Mouse (Mus musculus) activated CD4-positive, CD25-positive, alpha-beta regulatory T cell, adult 4 months (primary cell): ENCODE measurements around the gene 9930111J21Rik2. TPM values are rescaled to one million over a fixed set of nuclear protein-coding genes. Genes with fewer than 3 reads are reported as not detected.

Experiments
- ATAC-seq: one replicate; pipeline ENCODE4 v1.8.0; 2017
- polyA plus RNA-seq, 2 experiments: library from polyadenylated mRNA; unstranded; fragments of 100-300 nt; shearing (Covaris generic); gene quantifications; one replicate each; pipeline ENCODE4 v1.2.1; 2017

The 9930111J21Rik2 gene
- 100 to 1,000 TPM; 114 to 149 TPM for polyA plus RNA-seq

- ATAC-seq = peak; percentile 77
Measured at GRCm38 (mm10) chr11:49051093-49051891, at the start of gene 9930111J21Rik2. TSS of gene 9930111J21Rik2 (minus strand) at chr11:49051242.

- peak; percentile 65 for ATAC-seq
Measured at GRCm38 (mm10) chr11:49100409-49100808, 49.4 kb upstream of the 9930111J21Rik2 start.

- no peak for ATAC-seq
Measured at GRCm38 (mm10) chr11:49095367-49095766, 44.3 kb upstream of the 9930111J21Rik2 start.

DNA sequence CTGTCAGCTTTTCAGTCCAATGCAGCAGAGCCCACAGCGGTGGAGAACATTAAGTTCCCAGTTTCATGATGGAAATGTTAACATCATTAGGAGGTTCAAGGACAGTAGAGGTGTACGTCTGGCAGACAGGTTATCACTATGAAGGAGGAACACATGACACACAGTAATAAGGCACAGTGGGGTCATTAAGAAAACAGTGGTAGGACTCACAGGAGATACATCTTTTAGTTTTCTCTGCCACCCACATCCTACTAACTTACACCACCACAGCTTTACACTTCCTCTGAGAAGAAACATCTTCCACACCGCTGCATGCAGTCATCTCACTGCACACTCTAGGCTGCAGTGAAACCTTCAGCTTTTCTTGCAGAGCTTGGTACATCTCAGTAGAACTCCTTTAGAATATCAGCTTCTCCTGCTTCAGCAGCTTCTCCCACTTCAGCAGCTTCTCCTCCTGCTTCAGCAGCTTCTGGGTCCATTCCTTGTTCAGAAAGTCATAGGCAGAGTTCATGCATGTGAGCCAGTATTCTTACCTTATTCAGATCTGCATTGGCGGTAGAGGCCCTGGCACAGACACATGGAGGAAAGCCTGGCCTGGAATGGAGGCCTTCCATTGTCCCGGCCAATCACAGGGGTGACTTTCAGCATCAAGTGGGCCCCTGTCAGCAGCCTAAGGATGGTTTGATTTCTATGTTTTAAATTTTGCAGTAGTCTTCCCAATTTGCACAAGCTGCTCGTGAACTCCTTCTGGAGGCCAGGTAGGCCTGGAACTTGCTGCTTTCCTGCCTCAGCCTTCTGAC is 43.0 kb upstream of the 9930111J21Rik2 start:
- peak; percentile 73 for ATAC-seq

DNA sequence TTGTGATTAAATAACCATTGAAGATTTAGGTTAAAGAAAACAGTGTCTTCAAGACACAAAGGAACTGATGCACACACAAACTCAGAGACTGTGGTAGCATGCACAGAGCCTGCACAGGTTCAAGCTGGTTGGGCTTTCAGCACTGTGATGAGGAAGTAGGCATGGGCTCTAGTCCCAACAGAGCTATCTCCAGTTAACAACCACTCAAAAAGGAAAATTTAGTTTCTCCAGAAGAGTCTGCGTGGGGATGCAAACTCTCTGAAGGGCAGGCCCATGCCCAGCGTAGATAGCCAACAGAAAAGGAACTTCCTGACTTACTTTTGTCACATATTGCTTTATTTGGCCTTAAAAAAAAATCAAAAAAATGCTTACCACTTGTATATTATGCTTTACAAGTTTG is 41.7 kb upstream of the 9930111J21Rik2 start:
- ATAC-seq = no peak

GRCm38 (mm10) chr11:49092053-49092586 is 41.1 kb upstream of the 9930111J21Rik2 start:
- ATAC-seq = no peak

DNA sequence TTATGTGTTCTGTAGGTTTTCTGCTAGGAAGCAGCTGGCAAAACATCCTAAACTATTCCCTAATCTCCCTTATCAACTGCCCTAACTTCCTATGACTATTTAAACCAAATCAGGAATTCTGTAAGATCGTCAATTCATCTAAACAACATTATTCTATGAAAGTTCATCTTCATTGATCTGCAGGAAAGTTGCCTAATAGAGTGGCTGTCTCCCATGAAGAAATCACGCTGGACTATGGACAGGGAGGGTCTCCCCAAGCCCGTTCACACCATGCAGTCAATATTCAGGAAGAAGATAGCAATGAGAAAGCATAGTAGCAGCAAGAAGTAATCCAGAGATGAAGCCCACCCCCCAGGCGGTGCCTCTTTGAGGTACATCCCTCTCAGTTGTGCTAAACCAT is 40.1 kb upstream of the 9930111J21Rik2 start:
- no peak for ATAC-seq

DNA sequence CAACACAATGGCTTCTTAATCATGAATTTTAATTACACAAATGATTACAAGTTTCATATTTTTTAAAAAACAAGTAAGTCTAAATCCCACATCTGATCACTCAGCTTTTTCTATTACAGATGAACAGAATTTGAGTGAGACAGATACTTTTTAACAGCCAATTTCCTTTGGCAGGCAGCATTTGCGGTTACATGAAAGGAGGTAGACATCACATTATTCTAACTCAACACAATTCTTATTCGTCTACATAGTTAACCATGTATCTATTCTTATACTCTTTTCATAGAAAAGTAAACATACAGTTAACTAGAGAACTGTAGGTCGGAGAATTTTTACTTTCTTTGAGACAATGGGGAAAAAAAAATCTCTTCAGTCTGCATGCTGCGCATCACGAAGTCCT is 39.5 kb upstream of the 9930111J21Rik2 start:
- peak; percentile 13 for ATAC-seq

- ATAC-seq = no peak
Measured at GRCm38 (mm10) chr11:49089735-49090507, 38.9 kb upstream of the 9930111J21Rik2 start.

- ATAC-seq = no peak
Measured at GRCm38 (mm10) chr11:49088990-49089652, 38.1 kb upstream of the 9930111J21Rik2 start.

DNA sequence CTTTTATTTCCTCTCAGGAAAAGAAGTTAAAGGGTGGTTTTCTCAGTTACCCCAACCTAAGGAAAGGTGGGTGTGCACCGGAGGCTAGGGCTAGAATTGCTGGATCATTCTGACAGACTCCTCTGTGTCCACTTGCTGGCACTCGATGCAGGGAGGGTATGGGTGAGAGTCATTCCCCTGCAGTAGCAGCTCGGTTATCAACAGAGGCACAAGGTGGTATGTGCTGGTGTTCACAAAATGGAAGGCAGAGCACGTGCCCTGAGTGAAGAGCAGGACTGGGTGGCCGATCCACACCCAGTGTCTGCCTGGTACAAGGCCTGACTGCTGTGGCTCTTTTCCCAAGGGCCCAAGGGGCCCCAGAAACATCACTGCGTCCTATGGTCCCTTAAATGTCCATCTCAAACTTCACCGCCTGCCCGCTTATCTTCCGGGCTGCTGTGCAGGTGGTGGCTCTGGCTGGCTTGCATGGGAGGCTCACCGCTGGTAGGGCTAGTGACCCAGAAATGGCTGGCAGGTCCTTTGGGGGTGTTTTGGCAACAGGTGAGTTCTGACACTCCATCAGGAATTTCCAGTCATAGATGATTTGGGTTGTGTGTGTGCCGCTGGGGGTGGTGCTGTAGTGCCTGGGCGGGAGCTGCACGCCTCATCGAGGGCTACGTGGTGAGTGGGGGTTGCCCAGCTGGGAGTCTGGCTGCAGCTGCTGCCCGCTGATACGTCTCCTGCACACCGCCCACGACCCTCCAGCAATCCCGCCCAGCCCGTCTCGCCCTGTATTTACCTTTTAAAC is 37.0 kb upstream of the 9930111J21Rik2 start:
- peak; percentile 12 for ATAC-seq

DNA sequence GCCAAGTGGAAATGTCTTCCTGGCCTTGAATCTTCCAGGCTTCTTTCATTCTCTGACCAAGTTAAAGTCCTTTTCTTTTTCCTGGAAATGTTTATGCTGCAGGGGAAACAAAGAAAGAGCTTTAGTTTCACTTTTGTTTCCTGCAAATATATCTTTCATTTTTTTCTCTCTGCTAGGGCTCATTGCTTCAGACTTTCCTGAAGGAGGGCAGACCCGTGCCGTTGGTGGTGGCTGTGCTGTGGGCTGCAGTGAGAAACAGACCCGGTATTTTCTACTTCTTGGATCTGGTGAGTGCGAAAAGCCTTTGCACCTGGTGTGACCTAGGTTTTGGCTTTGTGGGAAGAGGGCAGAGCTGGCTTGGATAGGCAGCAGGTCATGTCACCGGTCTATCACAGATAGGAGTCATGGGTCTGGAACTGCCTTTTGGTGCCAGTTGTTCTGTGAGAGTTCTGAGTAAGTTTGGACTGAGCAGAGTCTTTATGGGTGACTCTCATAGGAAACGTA is 35.9 kb upstream of the 9930111J21Rik2 start:
- peak; percentile 26 for ATAC-seq

GRCm38 (mm10) chr11:49084875-49085274 is 33.8 kb upstream of the 9930111J21Rik2 start:
- ATAC-seq = peak; percentile 33

GRCm38 (mm10) chr11:49084385-49084784 is 33.3 kb upstream of the 9930111J21Rik2 start:
- ATAC-seq = no peak

GRCm38 (mm10) chr11:49083808-49084207 is 32.8 kb upstream of the 9930111J21Rik2 start:
- ATAC-seq = no peak

- peak; percentile 32 for ATAC-seq
Measured at GRCm38 (mm10) chr11:49083146-49083545, 32.1 kb upstream of the 9930111J21Rik2 start.

GRCm38 (mm10) chr11:49081886-49082285 is 30.8 kb upstream of the 9930111J21Rik2 start:
- ATAC-seq = no peak

- no peak for ATAC-seq
Measured at GRCm38 (mm10) chr11:49081356-49081755, 30.3 kb upstream of the 9930111J21Rik2 start.

DNA sequence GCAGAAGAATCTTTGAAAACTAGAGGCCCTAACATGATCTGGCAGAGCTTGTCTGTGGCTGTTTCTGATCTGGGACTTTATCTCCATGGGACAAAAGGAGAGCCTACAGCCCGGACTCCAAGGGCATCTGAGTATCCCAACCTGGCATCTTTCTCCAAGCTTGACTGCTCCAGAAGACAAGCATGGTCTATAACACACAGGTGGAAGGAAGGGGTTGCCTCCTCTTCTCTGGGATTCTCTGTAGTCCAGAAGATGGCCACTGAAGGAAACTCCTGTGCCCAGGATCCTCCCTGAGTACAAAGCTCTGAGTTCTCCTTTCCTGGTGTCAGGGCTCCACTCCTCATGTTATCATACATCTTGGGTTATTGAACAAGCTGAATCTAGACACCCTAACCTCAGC is 29.6 kb upstream of the 9930111J21Rik2 start:
- ATAC-seq = no peak

GRCm38 (mm10) chr11:49078719-49079118 is 27.7 kb upstream of the 9930111J21Rik2 start:
- ATAC-seq = no peak

DNA sequence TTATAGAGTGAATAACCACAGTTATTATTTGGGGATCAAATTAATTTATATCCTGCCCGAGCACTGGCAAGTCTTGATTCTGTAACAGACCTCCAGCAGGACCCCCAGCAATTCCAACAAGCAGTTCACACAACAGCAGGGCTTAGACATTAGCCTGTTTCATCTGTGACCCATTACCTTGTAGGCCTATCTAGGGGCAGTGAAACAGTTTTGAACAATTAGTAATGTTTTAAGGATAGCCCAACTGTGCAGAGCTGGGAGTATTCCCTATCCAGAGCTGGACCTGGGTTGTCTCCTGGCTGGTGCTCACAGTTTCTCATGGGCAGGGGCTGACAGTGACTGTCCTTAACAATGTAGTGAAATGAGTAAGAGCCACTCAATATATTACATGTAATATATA is 26.0 kb upstream of the 9930111J21Rik2 start:
- ATAC-seq = no peak
